Mouse (Mus musculus): ENCODE data around the gene Cks2. TPM values are rescaled to one million over a fixed set of nuclear protein-coding genes. Genes with fewer than 3 reads are reported as not detected.

The Cks2 gene
- total RNA-seq, 4 experiments from 2014 or later = 0.39 to 0.65 (median 0.45) TPM; not detected in 1

GRCm38 (mm10) chr13:51679332-51679731 lies 34.3 kb downstream of the Cks2 start:
- no peak for DNase-seq (ENCODE audit: low spot score in 2 of 2)

- no peak for DNase-seq (ENCODE audit: low spot score in 2 of 2)
Observed at GRCm38 (mm10) chr13:51681076-51681475, 36.0 kb downstream of the Cks2 start.

GRCm38 (mm10) chr13:51681634-51682033 lies 36.6 kb downstream of the Cks2 start:
- no peak for DNase-seq (ENCODE audit: low spot score in 2 of 2)

GRCm38 (mm10) chr13:51685290-51685966 lies 40.4 kb downstream of the Cks2 start:
- no peak for DNase-seq (ENCODE audit: low spot score in 2 of 2)

GRCm38 (mm10) chr13:51686966-51687365 lies 41.9 kb downstream of the Cks2 start:
- DNase-seq (ENCODE audit: low spot score in 2 of 2) = no peak

GRCm38 (mm10) chr13:51688688-51689087 lies 43.7 kb downstream of the Cks2 start:
- no peak for DNase-seq (ENCODE audit: low spot score in 2 of 2)

- no peak for DNase-seq (ENCODE audit: low spot score in 2 of 2)
Observed at GRCm38 (mm10) chr13:51696481-51696880, 51.4 kb downstream of the Cks2 start.

- no peak for DNase-seq (ENCODE audit: low spot score in 2 of 2)
Observed at GRCm38 (mm10) chr13:51697455-51697854, 52.4 kb downstream of the Cks2 start.

GRCm38 (mm10) chr13:51697897-51698296 lies 52.9 kb downstream of the Cks2 start:
- no peak for DNase-seq (ENCODE audit: low spot score in 2 of 2)

GRCm38 (mm10) chr13:51698318-51698717 lies 53.3 kb downstream of the Cks2 start:
- DNase-seq (ENCODE audit: low spot score in 2 of 2) = no peak

Other genes with a start within 250 kb of the Cks2 start
- gene S1pr3, start 236.6 kb upstream of the Cks2 start, total RNA-seq (2022) = 1 to 10 TPM; 2.5 to 4.5 (median 2.7) TPM
- 1 to 10 TPM in 2 of 4 experiments, under 1 TPM in 2; 0.75 to 1.1 (median 1.0) TPM for gene Shc3, start 75.8 kb upstream of the Cks2 start, total RNA-seq (2022)
- 1 to 10 TPM; 7.6 to 8.9 (median 7.7) TPM for gene Secisbp2, start 6.5 kb downstream of the Cks2 start, total RNA-seq (2022)
- 100 to 1,000 TPM; 127 to 151 (median 139) TPM for gene Sema4d, start 148.5 kb downstream of the Cks2 start, total RNA-seq (2022)
- 10 to 100 TPM; 18.1 to 74.5 (median 34.4) TPM for gene Gadd45g, start 201.4 kb downstream of the Cks2 start, total RNA-seq (2022)

Data from gastrocnemius, adult 8-10 months (tissue).